Mouse (Mus musculus): ENCODE measurements around the gene Ntn5. TPM values are rescaled to one million over a fixed set of nuclear protein-coding genes. Genes with fewer than 3 reads are reported as not detected.

The Ntn5 gene
- total RNA-seq, 2 experiments from 2014 or later = 0.39 TPM; not detected in 1

GRCm38 (mm10) chr7:45700301-45701015, 16.6 kb downstream of the Ntn5 start:
- peak; percentile 83 for DNase-seq

GRCm38 (mm10) chr7:45701072-45701471, 17.2 kb downstream of the Ntn5 start:
- DNase-seq = peak; percentile 66

- no peak for DNase-seq
These were observed 17.8 kb downstream of the Ntn5 start for GRCm38 (mm10) chr7:45701607-45702006.

- peak; percentile 4 for DNase-seq
These were observed 18.5 kb downstream of the Ntn5 start for GRCm38 (mm10) chr7:45702316-45702715.

- DNase-seq = peak; percentile 7
These were observed 19.1 kb downstream of the Ntn5 start for GRCm38 (mm10) chr7:45702809-45703520.

GRCm38 (mm10) chr7:45703521-45704033, 19.8 kb downstream of the Ntn5 start:
- peak; percentile 3 for DNase-seq

GRCm38 (mm10) chr7:45704046-45704559, 20.3 kb downstream of the Ntn5 start:
- peak; percentile 70 for DNase-seq

GRCm38 (mm10) chr7:45704730-45705442, 21.1 kb downstream of the Ntn5 start, which contains the start of gene Dbp:
Dbp (plus strand) TSS chr7:45705088.
- DNase-seq = peak; percentile 98

GRCm38 (mm10) chr7:45705443-45705864, 21.6 kb downstream of the Ntn5 start:
- DNase-seq = peak; percentile 53

- peak; percentile 90 for DNase-seq
These were observed 22.1 kb downstream of the Ntn5 start for GRCm38 (mm10) chr7:45705873-45706281.

GRCm38 (mm10) chr7:45706721-45707241, 23.0 kb downstream of the Ntn5 start:
- DNase-seq = peak; percentile 96

GRCm38 (mm10) chr7:45707375-45707967, 23.6 kb downstream of the Ntn5 start:
- DNase-seq = peak; percentile 98

GRCm38 (mm10) chr7:45708221-45708761, 24.5 kb downstream of the Ntn5 start:
- DNase-seq = no peak

GRCm38 (mm10) chr7:45709036-45709435, 25.2 kb downstream of the Ntn5 start:
- no peak for DNase-seq

GRCm38 (mm10) chr7:45709677-45710355, 26.0 kb downstream of the Ntn5 start:
- DNase-seq = no peak

GRCm38 (mm10) chr7:45710477-45711191, 26.8 kb downstream of the Ntn5 start:
- DNase-seq = no peak

- no peak for DNase-seq
These were observed 27.6 kb downstream of the Ntn5 start for GRCm38 (mm10) chr7:45711316-45712021.

GRCm38 (mm10) chr7:45712022-45712757, 28.4 kb downstream of the Ntn5 start:
- peak; percentile 84 for DNase-seq

- no peak for DNase-seq
These were observed 29.6 kb downstream of the Ntn5 start for GRCm38 (mm10) chr7:45713396-45713795.
